Mouse (Mus musculus) testis, postnatal 14 days (tissue): ENCODE results near the gene Nrap.

Source experiments
- DNase-seq: peaks from one replicate; pipeline ENCODE4 v3.0.0; 2021; ENCODE audit warnings: low spot score

Gene Nrap

DNA sequence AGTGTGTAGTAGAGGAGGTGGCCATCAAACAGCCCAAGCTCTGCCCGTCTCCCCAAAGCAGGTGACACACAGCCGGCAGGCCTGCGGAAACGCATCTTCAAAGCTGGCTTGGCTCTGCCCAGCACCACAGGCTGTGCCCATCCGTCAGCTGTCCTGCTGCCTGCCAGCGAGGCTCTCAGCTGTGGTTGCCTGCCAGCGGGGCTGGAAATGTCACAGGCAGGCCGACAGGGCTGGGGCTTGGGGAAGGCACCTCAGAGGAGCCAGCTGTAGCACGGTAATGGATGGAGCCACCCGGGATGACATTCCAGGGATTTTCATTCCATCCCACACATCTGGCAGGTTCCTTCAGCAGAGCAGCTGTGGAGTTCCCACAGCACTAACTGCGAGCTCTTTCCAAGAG lies 89.0 kb downstream of the Nrap start:
- no peak for DNase-seq

- DNase-seq, result no peak
Measured at GRCm38 (mm10) chr19:56297264-56297663, 92.6 kb downstream of the Nrap start.

- no peak for DNase-seq
Measured at GRCm38 (mm10) chr19:56296668-56297067, 93.2 kb downstream of the Nrap start.

GRCm38 (mm10) chr19:56294654-56295399 lies 95.0 kb downstream of the Nrap start:
- DNase-seq, result peak; percentile 33

DNA sequence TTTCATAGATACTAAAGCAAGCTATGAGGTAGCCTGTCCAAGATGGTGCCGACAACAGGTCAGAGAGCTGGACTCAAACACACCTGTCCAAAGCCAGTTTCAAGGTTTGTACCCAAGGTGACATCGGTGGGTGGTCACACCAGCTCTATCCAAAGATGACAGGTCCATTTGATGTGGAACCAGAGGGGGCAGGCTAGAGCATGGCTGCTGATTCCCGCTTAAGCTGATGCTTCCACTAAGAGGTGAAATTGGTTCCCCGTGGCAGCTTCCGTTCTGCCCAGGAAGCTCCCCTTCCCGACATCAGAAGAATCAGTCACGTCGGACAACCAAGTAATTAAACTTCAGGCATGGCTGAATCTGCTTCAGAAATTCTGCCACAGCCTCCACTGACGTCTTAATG lies 97.5 kb downstream of the Nrap start:
- DNase-seq, result no peak

DNA sequence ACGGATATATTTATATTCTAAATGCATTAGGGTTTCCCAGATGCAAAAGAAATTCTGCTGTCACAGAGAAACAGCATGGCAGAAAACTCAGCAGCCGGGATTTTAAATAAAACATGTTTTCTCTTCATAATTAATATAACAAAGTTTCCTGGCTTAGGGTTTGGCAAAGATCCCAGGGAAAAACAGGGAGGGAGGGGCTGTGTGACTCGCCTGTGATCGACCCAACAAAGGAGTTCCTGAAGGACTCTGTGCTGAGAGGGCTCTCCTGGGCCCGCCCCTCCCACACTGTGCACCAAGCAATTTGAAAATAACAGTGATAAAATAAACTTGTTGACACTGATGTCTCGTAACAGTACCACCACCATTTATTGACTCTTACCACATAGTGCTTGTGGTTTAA lies 97.9 kb downstream of the Nrap start:
- no peak for DNase-seq

- no peak for DNase-seq
Measured at GRCm38 (mm10) chr19:56289642-56290041, 100.2 kb downstream of the Nrap start.

DNA sequence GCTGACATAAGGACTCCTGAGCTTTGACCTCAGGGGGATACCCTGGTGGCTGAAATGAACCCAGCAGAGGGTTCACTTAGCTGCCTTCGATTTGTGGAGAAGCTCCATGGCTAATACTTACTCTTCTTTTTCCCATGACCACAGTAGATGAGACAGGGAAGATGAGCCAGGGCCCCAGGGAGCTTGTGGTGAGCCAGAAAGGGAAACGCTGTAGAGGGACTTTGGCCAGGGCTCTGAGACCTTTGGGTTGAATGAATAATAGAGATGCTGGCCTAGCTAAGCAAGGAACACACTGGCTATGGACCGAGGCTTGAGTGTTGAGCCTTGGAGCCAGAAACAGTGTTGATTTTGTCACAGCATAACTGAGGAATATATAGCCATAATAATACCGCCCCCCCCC lies 101.4 kb downstream of the Nrap start:
- no peak for DNase-seq

GRCm38 (mm10) chr19:56287580-56288367 lies 102.1 kb downstream of the Nrap start:
- DNase-seq, result no peak

- no peak for DNase-seq
Measured at GRCm38 (mm10) chr19:56286866-56287265, 103.0 kb downstream of the Nrap start, which contains the start of gene Habp2. Gene Habp2 (plus strand): TSS chr19:56287137.

GRCm38 (mm10) chr19:56285222-56285621 lies 104.6 kb downstream of the Nrap start:
- no peak for DNase-seq

GRCm38 (mm10) chr19:56278366-56278765 lies 111.5 kb downstream of the Nrap start:
- DNase-seq, result no peak

GRCm38 (mm10) chr19:56277951-56278350 lies 111.9 kb downstream of the Nrap start:
- DNase-seq, result no peak

DNA sequence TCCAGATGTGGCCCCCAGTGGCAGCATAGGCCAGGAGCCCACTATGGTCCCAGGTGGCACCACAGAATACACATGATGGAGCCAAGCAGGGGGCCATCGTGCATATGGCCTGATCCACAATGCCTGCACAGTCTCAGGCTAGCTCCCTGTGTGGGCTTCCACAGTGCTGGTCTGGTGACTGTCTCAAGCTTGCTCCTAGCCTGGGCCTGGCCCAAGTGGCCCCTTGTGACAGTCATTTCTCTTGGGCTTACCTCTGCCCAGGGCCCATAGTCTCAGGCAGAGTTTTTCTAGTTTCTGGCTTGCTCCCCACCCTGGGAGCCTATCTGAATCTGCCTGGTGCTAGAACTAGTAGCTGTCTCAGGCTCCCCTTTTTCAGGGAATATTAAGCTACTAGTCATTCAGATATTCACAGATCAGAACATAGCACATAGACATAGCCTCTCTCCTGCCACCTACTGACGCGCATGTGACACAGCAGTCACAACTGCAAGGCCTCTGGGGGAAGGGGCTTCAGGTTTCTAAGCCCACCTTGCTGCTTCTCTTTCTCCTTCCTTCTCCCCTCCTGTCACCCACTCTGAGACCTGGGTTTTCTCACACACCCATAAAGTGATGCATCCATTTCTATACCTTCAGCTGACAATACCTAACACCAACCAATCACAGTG lies 112.6 kb downstream of the Nrap start:
- no peak for DNase-seq

DNA sequence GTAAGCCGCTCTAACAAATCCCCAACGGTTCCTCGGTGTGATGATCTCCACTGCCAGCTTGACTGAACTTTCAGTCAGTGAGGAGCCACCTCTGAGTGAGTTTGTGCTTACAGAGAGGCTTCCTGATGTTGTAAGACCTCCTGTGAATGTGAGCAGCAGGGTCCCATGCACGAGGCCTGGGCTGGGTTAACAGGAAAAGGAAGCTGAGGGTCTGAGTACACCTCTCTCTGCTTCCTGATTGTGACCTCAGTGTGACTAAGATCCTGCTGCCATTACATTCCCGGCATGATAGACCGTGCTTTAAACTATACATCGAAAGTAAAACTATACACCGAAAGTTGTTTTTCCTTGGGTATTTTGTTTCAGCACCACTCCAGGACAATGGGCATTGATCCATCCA lies 117.8 kb downstream of the Nrap start:
- no peak for DNase-seq
